Mouse (Mus musculus): ENCODE data around the gene Hdhd3.

- TF ChIP-seq CTCF (IDR thresholded peaks at IDR 0.05) (no peak), POLR2A (IDR thresholded peaks at IDR 0.05; ENCODE audit: insufficient read depth, low read depth, low read length) (no peak)
These were observed 16.0 kb upstream of the Hdhd3 start for GRCm38 (mm10) chr4:62519122-62519848.

Data from heart, adult 2 months (tissue).